Mouse (Mus musculus) spleen, adult 2 months (tissue): ENCODE data around the gene Tmem38b.

ENCODE experiments used
- CTCF ChIP-seq: fragments of 200-500 bp; IDR thresholded peaks from 2 replicates; pipeline ENCODE4 v1.5.1; 2011; ENCODE audit warnings: mild to moderate bottlenecking, inconsistent platforms; ENCODE audit not compliant: insufficient read depth, insufficient read length, insufficient replicate concordance; ENCODE audit errors: extremely low read depth
- POLR2A ChIP-seq: fragments of 200-500 bp; IDR thresholded peaks from 2 replicates; pipeline ENCODE4 v1.6.1; 2011; ENCODE audit warnings: low read depth, low read length, inconsistent platforms

GRCm38 (mm10) chr4:53882921-53883682 is 57.3 kb downstream of the Tmem38b start:
- TF ChIP-seq CTCF (no peak), POLR2A (no peak)
